Mouse (Mus musculus) gastrocnemius, postnatal 36 days (tissue): Measurements from ENCODE around the gene Fdx1. TPM values are rescaled to one million over a fixed set of nuclear protein-coding genes. Genes with fewer than 3 reads are reported as not detected.

Experiments used
- DNase-seq, 2 experiments: peaks; one replicate each; pipeline ENCODE4 v3.0.0; 2022
- intact Hi-C: fragments of 180-260 bp; cut with DNase I; formaldehyde crosslinking; loops from one replicate; pipeline ENCODE4 v1.15.1; 2025
- long read RNA-seq, 2 experiments: library from polyadenylated mRNA; stranded (forward); transcript quantifications; one replicate each; pipeline ENCODE4 v2.0.0; 2021
- total RNA-seq, 2 experiments: library from RNA; stranded (reverse); gene quantifications; 2 replicates each; pipeline ENCODE4 v1.2.3; 2021

Gene Fdx1
- total RNA-seq: 10 to 100 TPM; 36.2 to 40.7 TPM
- long read RNA-seq, experiment 1, transcript Fdx1-201 (4 exons, 875 nt): major isoform, 70 of 78 reads
- long read RNA-seq, experiment 1, partial matches to known transcripts: 6 of 78 reads
- long read RNA-seq, experiment 1, other reads (novel, unspliced or antisense): 2 of 78 reads
- long read RNA-seq, experiment 2, transcript Fdx1-201 (4 exons, 875 nt): major isoform, 73 of 74 reads
- long read RNA-seq, experiment 2, partial matches to known transcripts: 0 of 74 reads
- long read RNA-seq, experiment 2, other reads (novel, unspliced or antisense): 1 of 74 reads

DNA sequence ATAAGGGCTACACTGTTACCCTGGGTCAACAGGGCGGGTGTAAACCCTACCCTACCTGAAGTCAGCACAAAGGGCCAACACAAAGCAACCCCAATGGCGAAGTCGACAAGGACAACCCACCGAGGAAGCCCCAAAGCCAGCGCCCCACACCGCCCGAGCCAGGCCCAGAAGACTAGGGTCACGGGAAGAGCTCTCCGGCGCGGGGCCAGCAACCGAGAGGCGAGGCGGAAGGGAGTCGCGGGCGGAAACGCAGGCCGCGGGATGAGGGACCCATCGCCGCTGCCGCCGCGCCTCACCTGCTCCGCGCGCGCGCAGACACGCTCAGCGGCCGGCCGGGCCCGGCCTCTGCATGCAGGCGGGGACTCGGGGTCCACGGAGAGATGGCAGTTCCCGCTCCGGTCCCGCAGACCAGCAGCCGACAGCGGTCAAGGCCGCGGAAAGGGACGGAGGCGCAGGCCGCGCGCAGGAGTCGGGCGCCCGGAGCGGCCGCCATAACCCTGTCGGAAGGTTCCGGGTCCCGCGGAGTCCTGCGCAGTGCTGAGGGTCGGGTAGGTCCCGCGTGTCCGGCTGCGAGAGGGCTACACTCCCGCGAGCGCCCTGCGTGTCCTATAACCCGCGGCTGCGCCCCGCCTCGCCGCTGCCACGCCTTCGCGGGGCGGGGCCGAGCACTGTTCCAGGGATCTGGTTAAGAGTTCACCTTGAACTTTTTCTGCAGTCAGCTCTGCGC is at the start of gene Fdx1:
Fdx1 (minus strand) TSS at position 582 of the 727 bp plus-strand sequence.
- peak; percentile 75 to 78 for DNase-seq
- intact Hi-C loops: no loop called here

DNA sequence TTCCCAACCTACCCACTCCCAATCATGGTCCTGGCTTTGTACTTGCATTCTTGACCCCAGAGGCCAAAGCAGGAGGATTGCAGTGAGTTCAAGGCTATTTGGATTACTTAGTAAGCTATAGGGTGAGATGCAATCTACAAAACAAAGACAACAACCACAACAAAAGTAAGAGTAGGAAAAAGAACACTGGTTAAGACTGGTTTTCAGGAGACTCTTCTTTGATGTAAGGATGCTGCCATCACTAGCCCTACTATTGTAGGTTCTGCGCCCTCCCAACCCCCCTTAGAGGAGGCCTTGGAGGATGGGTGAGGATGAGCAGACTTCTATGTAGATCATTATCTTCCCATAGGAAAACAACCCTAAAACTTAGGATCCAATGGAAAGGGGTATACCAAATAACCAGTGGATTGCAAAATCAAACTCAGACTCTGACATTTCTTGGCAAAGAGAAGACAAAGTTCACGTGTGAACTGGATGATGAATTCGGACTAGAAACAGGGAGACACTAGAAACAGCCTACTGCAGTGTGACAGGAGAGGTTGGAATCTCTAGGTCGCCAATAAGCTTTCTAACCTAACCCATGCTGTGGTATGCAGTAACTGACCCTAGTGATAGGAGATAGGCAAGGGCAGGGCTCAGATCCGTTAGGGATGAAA is 49.6 kb upstream of the Fdx1 start:
- intact Hi-C loops: no loop called here
- DNase-seq: no peak

DNA sequence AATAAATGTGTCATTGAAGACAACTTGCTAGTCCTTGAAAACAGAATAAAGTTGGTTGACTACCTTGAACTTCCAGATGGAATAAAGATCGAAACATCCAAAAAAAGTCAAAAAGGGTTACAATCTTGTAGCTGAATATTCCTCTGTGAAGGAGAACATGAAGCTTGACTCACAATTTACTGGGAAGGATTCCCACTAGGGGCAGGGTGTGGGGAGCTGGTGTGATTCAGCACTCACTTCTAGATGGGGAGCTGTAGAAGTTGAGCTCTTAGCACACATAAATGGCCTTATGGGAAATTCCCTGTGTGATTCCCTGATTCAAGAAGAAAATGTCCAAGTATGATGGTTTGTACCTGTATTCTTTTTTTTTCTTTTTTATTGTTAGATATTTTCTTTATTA is 49.0 kb upstream of the Fdx1 start:
- intact Hi-C loops: no loop called here
- no peak for DNase-seq

DNA sequence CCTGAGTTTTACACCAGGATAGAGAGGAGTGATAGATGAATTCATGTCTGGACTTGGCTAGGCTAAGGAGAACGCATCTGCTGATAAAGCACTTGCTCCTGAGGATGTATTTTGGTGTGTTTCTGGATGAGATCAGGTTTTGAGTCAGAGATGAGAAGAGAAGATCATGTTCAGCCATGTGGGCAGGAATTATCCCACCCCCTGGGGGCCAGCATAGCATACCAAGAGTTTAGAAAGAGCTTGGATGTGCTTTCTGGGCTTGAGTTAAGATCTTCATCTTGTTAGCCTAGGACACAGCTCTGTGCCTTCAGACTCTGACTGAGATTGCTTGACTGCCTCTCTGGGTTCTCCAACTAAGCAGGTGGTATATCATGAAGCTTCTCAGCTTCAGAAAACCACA is 45.2 kb upstream of the Fdx1 start:
- no peak for DNase-seq
- intact Hi-C loops: no loop called here

DNA sequence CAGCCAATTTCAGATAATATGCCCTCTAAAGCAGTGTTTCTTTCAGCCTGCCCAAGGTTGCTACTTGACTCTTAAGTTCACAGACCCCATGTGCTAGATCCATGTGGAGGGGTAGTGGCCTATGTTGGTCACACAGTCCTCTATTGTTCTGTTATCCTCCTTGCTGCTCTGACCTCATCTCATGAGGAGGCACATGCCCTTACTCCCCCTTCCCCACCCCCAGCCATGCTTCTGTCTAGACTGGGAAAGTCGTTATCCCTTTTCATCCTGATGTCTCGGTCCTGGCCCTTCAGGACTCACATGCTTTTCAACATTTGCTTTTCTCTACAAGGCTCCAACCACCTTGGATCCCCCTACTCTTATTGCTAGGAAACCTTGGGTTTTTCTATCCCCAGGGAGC is 44.0 kb upstream of the Fdx1 start:
- intact Hi-C loops: no loop called here

DNA sequence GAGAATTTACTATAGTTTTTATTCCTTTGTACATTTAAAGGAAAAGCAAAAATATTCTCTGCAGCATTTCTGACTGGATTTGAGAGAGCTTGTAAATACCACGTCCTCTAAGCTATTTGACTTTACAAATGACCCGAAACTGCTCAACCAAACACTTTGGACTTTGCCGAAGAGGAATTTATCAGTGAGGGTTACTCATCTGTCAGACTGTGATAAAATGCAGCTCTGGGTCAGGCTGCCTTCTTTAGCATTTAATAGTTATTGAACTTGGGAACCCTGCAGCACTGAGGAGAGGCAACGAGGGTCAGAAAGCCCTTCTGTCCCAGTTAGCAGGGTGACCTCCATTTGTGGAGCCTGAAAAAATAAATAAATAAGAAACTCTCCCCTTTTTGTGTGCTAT is 40.1 kb upstream of the Fdx1 start:
- intact Hi-C loops: no loop called here
- no peak for DNase-seq

More for the DNA sequence above, 44.0 kb upstream of the Fdx1 start:
- no peak for DNase-seq

DNA sequence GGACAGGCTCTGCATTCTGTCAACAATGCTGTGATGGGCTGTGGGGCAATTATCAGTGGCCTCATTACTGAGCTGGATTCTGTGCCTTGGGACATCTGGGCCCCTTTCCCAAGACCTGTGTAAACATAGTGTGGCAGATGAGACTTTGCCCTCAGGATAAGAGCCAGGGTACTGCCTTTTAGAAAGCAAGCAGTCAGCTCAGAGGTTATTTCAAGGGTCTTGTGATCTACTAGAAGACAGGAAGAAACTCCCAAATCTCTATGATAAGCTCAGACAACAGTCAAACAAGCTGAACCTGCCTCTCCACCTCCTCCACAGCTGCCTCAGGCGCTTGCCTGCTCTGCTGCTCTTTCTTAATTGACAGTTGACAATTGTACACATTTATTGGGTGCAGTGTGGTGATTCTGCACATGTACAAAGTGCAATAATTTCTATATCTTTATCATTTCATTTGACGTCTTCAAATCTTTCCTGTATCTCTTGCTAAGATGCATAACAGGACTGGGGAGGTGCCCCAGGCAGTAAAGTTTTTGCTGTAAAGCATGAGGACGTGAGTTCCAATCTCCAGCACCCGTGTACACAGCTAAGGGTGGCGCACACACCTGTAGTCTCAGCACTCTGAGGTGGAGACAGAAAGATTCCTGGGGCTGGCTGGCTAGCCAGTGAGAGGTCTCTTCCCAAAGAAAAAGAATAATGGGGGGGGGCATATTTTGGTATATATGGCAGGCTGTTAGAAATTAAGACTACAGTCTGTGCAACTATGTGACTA is 32.2 kb upstream of the Fdx1 start:
- DNase-seq: no peak
- intact Hi-C loops: no loop called here

DNA sequence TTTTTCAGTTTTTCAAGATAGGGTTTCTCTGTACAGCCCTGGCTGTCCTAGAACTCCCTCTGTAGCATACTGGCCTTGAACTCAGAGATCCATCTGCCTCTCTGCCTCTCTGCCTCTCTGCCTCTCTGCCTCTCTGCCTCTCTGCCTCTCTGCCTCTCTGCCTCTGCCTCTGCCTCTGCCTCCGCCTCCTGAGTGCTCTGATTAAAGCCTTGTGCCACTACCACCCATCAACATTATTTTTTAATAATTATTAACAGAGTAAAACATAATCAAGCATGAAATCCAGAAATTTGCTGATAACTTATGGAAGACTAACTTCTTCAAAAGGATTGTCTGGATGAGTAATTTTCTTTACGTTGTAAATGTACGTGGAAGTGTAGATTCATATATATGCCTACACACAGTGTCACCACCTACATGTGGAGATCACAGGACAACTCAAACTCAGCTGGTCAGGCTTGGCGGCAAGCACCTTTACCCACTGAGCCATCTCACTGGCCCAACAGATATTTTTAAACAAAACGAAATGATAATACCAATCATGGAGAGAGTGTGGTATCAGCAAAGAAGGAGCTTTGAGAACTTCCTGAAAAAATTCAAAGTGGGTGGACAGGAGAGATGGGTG is 31.4 kb upstream of the Fdx1 start:
- intact Hi-C loops: loop anchor here (5.0 kb wide), 3 partner anchors 53 to 293 kb away; partner anchors contain the start of gene Rdx
- DNase-seq: no peak

DNA sequence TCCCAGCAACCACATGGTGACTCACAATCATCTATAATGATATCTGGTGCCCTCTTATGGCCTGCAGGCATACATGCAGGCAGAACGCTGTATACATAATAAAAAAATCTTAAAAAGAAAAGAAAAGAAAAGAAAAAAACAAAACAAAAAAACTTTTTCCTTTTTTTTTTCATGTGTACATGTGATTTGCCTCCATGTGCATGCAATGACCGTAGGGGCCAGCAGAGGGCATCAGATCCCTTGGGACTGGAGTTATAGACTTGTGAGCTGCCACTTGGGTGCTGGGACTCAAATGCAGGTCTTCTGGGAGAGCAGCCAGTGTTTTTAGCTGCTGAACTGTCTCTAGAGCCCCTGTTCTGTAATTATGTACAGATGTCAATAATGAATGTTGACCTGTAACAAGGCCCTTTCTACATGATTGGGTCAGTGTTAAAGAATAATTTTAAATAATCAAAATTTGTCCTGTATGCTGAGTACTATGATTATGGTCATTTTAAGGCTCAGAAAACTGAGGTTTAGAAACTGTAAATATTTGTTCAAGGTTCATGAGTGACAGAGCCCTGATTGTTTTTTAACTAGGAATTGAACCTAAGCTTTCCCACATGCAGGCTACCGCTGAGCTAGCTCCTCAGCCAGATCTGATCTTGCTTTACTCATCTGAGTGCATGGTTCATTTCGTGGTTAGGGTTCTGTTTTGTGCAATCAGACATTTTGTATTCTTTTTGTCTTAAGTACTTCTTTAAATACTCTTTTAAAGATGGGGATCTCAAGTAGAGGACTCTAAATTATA is 30.3 kb upstream of the Fdx1 start:
- intact Hi-C loops: loop anchor here (5.0 kb wide), 3 partner anchors 54 to 294 kb away; partner anchors contain the start of gene Rdx

DNA sequence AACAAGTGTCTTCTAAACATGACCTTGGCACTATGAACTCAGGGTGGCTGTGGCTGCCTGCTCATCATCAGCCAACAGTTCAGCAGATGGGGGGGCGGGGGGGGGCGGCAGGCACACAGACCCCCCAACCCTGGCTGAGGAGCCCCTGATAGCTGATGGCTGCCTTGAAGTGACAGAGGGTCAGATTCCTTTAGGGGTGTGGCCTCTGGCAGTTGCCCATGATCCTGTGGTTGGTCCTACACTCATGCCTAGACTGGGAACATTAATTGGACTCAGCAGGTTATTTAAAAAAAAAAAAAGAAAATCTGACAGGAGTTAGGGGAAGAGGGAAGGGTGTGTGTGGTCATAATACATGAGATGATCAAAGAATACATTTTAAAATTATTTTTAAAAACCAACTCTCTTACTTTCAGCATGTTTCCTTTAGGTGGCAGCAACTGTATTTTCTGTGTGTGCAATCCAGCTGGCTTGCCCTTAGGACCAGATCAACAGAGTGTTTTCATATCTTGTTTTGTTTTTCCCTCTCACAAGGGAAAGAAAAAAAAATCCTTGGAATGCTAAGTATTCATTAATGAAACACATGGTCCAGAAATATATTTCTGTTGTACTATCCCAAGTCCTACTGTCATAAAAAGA is 28.0 kb upstream of the Fdx1 start:
- intact Hi-C loops: loop anchor here (5.0 kb wide), 3 partner anchors 56 to 296 kb away; partner anchors contain the start of gene Rdx
- no peak for DNase-seq

More for the DNA sequence above, 30.3 kb upstream of the Fdx1 start:
- DNase-seq: no peak

DNA sequence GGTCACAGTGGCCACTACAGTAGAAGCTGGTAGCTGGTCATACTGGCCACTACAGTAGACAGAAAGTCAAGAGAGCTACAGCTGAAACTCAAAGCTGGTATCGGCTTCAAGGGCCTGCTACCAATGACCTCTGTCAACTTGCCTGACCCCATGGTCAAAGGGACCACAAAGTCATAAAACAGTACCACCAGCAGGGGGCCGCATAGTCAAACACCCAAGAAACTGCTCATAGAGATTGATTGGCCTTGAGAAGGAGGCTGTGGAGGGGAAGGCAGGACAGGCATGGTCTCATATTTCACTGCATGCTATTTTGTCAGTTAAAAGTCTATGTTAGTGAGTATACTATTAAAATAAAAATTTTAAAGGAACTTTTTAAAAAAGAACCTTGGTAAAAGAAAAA is 27.5 kb upstream of the Fdx1 start:
- peak; percentile 23 to 31 for DNase-seq
- intact Hi-C loops: loop anchor here (5.0 kb wide), 3 partner anchors 56 to 296 kb away; partner anchors contain the start of gene Rdx

DNA sequence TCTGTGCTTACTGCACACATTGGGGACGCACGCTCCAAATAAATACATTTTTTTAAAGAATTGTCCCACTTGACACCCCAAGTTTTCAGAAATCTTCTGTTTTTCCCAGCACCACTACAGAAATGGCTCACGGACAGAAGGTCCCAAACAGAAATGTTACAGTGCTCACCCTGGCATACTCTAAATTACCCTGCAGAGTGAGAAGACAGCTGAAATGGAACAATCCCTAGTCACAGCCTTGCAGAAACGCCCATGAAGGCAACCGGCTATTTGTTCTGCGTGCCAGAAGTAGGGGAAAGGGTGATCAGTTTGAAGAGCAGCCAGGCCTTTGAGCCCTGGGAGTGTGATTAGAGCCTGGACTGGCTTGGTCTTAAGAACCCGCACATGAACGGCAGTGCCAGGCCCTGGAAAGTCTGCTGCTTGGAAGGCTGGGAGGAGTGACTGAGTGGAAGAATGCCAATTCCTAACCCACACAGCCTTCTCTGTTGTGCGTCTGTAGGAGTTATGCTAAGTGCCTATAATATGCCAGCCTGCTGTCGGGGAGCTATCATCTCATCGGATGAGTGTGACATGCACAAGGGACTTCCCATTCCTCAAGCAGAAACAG is 22.2 kb upstream of the Fdx1 start:
- no peak for DNase-seq
- intact Hi-C loops: no loop called here

DNA sequence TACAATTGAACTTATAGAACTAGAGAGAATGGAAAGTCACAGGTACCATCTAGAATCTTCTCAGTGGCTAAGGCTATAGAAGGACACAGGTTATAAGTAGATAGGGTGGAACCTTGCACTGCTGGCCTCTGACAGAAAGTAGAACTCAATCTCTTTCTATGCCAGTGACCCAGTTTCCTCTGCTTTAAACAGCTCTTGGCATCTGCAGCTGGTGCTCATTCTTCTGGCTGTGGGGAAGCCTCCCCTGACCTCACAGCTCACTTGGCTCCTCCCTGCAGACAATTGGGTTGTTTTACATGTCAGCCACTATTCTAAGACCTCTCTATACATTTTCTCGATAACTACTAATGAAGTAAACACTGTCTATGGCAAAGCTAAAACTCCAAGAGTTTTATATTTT is 17.8 kb upstream of the Fdx1 start:
- DNase-seq: no peak
- intact Hi-C loops: no loop called here

DNA sequence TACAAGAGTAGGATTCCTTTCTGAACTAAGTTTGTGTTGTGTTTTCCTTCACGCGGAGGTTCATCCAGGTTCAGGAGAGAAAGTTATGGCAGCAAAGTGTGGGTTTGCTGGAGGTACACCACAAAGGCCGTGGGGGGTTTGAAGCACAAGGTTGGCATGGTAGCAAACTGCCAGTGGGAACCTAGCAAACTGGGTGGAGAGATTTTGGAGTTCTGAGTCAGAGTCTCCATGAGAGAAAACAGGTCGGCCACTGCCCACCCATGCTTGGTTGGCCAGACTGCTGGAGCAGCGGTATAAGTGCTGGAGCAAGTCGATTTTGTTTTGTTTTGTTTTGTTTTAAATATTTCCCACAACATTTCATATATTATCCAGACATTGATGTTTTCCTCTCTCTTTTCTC is 15.9 kb upstream of the Fdx1 start:
- intact Hi-C loops: loop anchor here (5.0 kb wide), 1 partner anchor 68 kb away; the partner anchor contains the start of gene Rdx
- no peak for DNase-seq

DNA sequence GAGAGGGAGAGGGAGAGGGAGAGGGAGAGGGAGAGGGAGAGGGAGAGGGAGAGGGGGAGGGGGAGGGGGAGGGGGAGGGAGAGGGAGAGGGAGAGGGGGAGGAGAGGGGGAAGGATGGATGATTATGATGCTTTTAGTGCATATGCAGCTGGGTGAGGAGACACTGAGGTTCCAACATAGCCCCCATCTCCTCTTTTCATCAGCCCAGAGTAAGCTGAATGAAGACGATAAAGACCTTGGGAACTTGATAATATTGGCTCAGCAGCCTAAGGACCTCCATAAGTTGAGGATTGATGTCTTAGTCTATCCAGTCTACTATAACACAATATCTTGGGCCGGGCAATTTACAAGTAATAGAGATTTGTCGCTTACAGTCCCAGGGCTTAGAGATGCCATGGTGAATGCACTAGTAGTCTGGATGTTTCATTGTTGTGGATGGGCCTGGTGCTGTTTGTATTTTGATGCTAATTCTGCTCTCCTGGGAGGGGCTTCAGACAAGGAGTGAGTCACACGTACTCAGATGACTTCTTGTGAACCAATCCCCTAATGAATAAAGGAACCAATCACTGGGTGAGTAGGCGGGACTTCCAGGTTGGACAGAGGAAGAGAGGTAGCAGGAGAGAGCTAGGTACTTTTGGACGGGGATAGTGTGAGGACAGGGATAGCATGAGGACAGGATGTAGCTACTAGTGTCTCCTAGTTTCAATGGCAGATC is 15.3 kb upstream of the Fdx1 start:
- intact Hi-C loops: loop anchor here (5.0 kb wide), 1 partner anchor 69 kb away; the partner anchor contains the start of gene Rdx
- no peak for DNase-seq

DNA sequence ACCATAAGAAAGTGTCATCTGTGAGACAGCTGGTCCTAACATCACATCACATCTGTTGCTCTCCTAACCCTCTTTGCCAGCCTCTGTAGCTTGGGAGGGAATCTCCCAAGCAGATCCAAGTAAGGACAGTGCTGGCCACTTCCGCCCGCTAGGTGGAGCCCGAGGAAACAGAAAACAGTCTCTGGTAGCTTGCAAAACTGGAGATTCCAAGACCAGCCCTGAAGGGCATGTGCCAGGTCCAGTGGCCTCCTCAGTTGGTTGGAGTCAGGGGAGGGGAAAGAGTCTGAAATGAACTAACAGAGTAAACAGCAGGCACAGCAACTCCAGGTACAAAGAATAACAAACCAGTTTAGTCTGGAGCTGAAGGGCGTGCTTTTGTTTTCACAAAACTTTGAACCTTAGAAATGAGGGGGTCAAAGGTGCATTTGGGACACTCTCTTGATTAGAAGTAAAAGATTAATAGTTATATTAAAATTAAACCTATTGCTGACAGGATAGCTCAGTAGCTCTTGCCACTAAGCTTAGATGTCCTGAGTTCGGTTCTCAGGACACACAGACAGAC is 14.2 kb upstream of the Fdx1 start:
- peak; percentile 80 to 81 for DNase-seq
- intact Hi-C loops: loop anchor here (1.0 to 5.0 kb wide), 3 partner anchors 70 to 309 kb away; partner anchors contain the start of gene Rdx

DNA sequence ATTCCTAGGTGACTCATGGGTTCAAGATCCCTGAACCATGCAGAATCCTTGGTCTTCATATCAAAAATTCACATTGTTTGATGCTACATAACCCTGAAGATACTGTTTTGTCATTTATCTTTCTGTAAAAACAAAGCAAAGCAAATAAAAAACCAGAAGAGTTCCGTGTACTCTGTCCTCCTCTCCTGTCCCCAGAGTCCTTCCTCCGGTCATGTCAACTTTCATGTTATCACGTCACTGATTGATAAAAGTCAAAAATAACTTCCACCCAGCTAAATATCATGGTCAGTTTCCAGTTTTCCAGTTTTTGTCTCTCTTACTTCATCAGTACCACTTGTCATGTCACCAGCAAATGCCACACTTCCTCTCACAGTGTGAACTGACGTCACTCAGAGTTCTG is 11.5 kb upstream of the Fdx1 start:
- intact Hi-C loops: loop anchor here (5.0 kb wide), 1 partner anchor 72 kb away; the partner anchor contains the start of gene Rdx

More for the DNA sequence above, 11.5 kb upstream of the Fdx1 start:
- DNase-seq: no peak
